Comparison of ENCODE assay signal across 8 mouse cellular contexts in genomic region chr19:53142190-53143107, GRCm38 (mm10). TPM values are rescaled to one million over a fixed set of nuclear protein-coding genes. Genes with fewer than 3 reads are reported as not detected.
DNase-seq lines count a peak whose midpoint lies in the region; ATAC-seq lines count a peak whose summit lies in the region.

No protein-coding gene starts in this region.

- DNase-seq in R1 (ENCODE audit: low read depth, low spot score), result peak; percentile 99
- peak; percentile 99 to 100 for DNase-seq in cerebellum, postnatal 25 days
- peak; percentile 99 for DNase-seq in frontal cortex, postnatal 25 days (ENCODE audit: low spot score in 2 of 2)
- peak; percentile 96 for DNase-seq in hindbrain, embryonic 14.5 days (ENCODE audit: low spot score)
- DNase-seq in layer of hippocampus, postnatal 36 days, result peak; percentile 100
- peak; percentile 100 for DNase-seq in lung, postnatal 36 days
- DNase-seq in retina, postnatal 1 day, result peak; percentile 99
- DNase-seq in urinary bladder, adult 18-20 months (ENCODE audit: low spot score in 2 of 2), result peak; percentile 100

- H3K4me2 ChIP-seq in hindbrain, embryonic 14.5 days (replicated peaks), result peak overlapping the region; percentile 96

- H3K9ac ChIP-seq in hindbrain, embryonic 14.5 days, result peak overlapping the region; percentile 83

- peak overlapping the region; percentile 95 for H3K4me3 ChIP-seq in hindbrain, embryonic 14.5 days (replicated peaks; ENCODE audit: low read length)

- no peaks in the 10 kb centered on the region for H3K27me3 ChIP-seq in hindbrain, embryonic 14.5 days (ENCODE audit: control insufficient read depth, insufficient read depth, low read length)

- under 1% methylated on average over 58 of the region's 84 CpGs for WGBS in hindbrain, embryonic 14.5 days

- H3K36me3 ChIP-seq in hindbrain, embryonic 14.5 days (replicated peaks; ENCODE audit: control insufficient read depth, insufficient read depth), result no peaks in the 10 kb centered on the region

- H3K4me1 ChIP-seq in hindbrain, embryonic 14.5 days (replicated peaks; ENCODE audit: control insufficient read depth, insufficient read depth, low read length), result peaks cover 22% of the 10 kb centered on the region

- no peaks in the 10 kb centered on the region for H3K9me3 ChIP-seq in hindbrain, embryonic 14.5 days (ENCODE audit: control insufficient read depth, low read length)

- peak overlapping the region; percentile 70 for H3K27ac ChIP-seq in hindbrain, embryonic 14.5 days

- peak; percentile 95 for ATAC-seq in hindbrain, embryonic 14.5 days (ENCODE audit: low FRiP score)

RNA-seq across cellular contexts. Expression of gene Add3, which starts 2.2 kb away (rescaled TPM):
- polyA plus RNA-seq in hindbrain, embryonic 14.5 days (2014; fragmentation: Nextera tagmentation; extraction: Ambion mirVana), result 43.4 and 48.9 TPM in 2 replicates
- total RNA-seq in layer of hippocampus, postnatal 36 days (2021), result 100 to 1,000 TPM; 124 TPM

Comparison
In these comparisons a context has a peak if more than half of its experiments do, and no peak if none do; other contexts are left out.
1. Peak in every context shown above with its lines: DNase-seq, ATAC-seq, H3K4me3 ChIP-seq and H3K27ac ChIP-seq.